Mouse (Mus musculus): Measurements from ENCODE around the gene H2-Ab1.

H2-Ab1 gene

DNA sequence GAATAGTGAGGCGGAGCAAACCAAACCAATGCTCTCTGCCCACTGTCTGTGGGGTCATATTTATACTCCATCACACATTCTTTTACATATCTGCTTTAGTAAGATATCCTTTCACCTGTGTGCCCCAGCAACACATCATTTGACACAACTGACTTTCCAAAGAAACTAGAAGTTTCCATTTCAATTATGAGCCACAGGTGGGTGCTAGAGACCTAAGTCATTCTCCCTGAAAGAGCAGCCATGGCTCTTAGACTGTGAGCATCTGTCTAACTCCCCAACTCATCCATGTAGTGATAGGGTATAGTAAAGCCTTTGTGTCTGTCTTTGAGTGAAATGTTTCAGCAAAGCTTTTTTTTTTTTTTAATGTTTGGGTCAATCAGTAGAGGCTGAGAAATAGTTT lies 14.6 kb downstream of the H2-Ab1 start:
- in situ Hi-C loops (cut with MboI, MseI): loop anchor here (25.0 kb wide), 1 partner anchor 1940 kb away; no protein-coding TSS in a partner anchor

DNA sequence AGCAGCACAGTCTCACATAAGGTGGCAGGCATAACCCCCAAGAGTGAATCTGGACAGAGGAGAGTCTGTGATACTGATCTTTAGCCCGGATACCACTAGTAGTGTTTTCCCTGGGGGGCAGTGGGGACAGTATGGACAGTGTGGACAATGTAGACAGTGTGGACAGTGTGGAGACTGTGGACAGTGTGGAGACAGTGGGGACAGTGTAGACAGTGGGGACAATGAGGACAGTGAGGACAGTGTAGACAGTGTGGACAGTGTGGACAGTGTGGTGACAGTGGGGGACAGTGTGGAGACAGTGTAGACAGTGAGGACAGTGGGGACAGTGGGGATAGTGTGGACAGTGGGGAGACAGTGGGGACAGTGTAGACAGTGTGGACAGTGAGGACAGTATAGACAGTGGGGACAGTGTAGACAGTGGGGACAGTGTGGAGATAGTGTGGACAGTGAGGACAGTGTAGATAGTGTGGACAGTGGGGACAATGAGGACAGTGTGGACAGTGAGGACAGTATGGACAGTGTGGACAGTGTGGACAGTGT lies 23.1 kb downstream of the H2-Ab1 start:
- in situ Hi-C loops (cut with MboI, MseI): loop anchor here (10.0 kb wide), 1 partner anchor 1436 kb away; no protein-coding TSS in a partner anchor

DNA sequence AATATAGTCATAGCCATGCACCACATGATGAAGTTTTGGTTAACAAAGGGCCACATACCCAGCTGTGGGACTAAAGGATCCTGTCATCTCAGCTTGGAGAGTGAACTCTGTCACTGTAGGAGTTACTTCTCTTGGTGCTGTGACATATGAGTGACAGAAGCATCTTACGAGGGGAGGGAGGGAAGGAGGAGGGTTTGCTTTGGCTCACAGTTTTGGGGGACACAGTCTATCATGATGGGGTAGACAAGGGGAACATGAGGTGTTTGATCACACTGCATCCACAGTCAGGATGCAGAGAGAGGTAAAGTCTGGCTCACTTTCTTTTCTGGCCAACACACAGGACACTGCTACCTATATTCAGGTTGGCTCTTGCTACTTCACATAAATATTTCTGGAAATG lies 24.3 kb downstream of the H2-Ab1 start:
- in situ Hi-C loops (cut with MboI, MseI): loop anchor here (10.0 kb wide), 1 partner anchor 1437 kb away; no protein-coding TSS in a partner anchor

DNA sequence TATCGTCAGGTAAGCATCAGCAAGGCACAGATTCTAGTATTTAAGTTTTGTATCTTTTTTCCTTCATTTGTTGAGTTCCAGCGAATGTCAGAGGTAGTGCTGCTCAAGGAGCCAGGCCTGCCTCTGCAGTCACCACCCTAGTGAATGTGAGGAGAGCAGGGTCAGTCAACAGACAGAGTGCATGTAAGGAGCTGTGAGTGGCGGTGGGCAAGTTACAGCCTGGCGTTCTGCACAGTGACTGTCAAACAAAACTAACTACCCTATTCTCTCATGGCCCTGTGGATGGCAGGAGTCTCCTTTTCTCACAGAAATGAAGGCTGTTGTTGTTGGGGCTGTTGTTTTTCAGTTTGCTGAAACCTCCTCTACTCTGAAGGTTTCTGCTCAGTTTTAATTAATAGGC lies 27.9 kb downstream of the H2-Ab1 start:
- in situ Hi-C loops (cut with MboI, MseI): loop anchor here (10.0 kb wide), 1 partner anchor 1441 kb away; no protein-coding TSS in a partner anchor

DNA sequence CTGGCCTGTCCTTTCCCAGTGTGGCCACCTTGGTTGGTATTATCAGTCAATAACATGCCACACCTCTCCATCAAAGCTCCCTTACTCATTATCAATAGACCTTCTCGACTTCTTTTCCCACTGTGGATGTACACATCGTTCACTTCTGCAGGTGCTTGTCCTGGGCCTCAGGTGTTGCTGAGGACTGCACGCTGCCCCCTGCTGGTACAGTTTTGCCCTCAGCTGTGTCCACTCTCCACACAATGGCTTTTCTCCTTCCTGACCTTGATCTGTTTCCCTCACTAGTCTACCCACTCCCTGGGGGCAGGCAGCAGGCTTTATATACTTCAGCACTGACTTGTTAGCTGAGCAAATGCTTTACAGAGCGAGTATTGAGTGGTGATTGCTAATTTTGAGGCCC lies 28.4 kb downstream of the H2-Ab1 start:
- in situ Hi-C loops (cut with MboI, MseI): loop anchor here (10.0 kb wide), 1 partner anchor 1441 kb away; no protein-coding TSS in a partner anchor

DNA sequence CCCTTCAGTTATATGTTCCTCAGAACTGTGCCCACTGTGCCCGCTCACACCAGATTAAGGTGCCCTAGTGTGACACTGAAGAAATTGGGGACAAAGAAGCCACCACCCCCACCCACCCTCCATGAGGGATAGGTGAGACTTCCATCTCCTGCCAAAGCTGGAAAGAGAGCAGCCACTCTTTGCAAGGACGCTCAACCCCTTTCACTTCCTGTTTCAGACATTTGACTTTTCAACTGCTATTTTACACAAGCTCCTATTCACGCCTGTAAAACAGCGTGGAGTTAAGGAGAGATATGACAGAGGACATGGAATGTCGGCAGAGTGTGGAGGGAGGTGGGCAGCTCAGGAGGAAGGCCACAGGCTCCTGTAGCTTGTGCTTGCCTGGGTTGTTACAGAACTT lies 29.0 kb downstream of the H2-Ab1 start:
- in situ Hi-C loops (cut with MboI, MseI): loop anchor here (10.0 kb wide), 1 partner anchor 1442 kb away; no protein-coding TSS in a partner anchor

DNA sequence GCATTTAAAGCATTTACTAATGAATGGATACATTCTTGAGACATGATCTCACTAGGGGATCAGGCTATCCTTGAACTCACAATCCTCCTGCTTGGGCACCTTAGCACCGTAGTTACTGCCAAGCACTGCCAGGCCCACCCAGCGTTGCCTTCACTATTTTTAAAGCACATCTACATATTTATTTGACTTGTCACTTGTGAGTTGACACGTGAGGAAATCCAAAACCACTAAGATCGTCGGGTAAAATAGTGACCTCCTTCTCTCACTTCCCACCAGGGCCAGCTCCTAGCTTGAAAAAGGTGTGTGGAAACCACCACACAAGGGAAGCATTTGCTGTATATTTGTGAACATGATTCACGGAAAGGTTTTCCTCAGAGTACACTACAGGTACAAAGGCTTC lies 29.5 kb downstream of the H2-Ab1 start:
- in situ Hi-C loops (cut with MboI, MseI): loop anchor here (10.0 kb wide), 1 partner anchor 1442 kb away; no protein-coding TSS in a partner anchor

DNA sequence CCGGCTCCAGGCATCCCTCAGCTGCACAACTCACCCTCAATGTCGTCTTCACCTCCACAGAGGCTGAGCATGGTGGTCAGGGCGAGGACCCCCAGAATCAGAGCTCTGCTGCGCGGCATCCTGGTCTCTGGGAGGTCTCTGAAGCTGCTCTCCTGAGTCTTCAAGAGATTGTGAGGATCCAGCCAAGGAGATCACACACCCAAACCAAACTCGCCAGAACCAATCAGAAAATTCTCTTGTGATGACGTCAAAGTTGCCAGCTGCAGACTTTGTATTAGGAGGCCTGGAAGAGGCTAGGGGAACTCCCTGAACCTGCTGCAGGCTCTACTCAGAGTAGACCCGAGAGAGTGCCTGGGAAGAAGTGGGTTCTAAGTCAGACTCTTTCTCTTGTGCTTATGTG lies 30.2 kb downstream of the H2-Ab1 start, which contains the start of gene H2-Aa:
H2-Aa (minus strand) TSS at position 176 of the 400 bp plus-strand sequence.
- in situ Hi-C loops (cut with MboI, MseI): loop anchor here (10.0 kb wide), 1 partner anchor 1443 kb away; no protein-coding TSS in a partner anchor

DNA sequence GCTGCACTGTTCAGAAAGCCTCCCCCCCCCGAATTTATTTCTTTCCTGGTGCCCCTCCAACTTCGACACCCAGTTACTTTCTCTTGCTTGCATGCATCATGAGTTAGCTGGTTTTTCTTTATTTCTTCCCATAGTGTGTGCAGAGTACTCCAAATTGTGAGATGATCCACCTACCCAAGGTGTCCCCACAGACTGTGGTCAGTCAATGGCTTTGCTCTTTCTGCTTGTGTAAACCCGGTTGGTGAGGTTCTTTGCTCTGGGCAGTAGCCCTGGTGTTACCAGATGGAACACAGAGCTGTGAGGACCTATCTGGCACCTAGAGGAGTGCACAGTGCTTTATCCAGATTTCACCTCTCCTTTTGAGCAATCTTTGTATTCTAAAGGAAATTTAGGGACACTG lies 30.6 kb downstream of the H2-Ab1 start:
- in situ Hi-C loops (cut with MboI, MseI): loop anchor here (10.0 kb wide), 1 partner anchor 1443 kb away; no protein-coding TSS in a partner anchor

DNA sequence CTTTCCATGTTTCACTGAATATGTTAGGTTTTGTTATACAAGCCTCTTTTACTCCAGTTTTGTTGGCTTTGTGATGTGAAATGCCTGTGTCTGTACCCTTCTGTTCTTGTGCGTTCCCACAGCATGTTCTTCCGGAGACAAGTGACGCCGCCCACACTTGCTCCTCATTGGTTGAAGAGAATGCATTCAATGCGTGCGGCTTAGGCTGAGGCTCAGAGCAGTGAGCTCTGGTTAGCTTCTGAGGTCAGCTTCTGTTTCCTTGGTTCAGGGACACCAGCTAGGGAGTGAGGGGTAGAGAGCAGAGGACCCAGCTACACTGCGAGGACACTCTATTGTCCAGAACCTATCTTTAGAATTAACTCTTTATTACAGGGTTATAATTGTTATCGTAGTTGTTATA lies 34.1 kb downstream of the H2-Ab1 start:
- in situ Hi-C loops (cut with MboI, MseI): no loop called here

DNA sequence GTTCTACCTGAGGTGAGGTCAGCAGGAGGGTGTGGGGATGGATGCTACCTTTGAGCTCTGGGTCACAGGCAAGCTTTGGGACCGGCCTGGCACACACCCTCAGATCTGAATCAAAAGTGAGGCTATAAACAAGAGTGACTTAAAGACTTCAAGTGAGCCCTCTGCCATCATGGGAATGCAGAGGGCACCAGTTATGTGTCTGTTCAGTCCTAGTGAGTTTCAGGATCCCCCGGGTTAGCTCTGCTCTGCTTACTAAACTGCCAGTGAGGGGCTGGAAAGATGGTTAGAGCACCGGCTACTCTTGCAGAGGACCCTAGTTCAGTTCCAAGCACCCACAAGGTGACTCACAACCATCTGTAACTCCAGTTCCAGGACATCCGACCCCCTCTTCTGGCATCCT lies 35.1 kb downstream of the H2-Ab1 start:
- in situ Hi-C loops (cut with MboI, MseI): no loop called here

DNA sequence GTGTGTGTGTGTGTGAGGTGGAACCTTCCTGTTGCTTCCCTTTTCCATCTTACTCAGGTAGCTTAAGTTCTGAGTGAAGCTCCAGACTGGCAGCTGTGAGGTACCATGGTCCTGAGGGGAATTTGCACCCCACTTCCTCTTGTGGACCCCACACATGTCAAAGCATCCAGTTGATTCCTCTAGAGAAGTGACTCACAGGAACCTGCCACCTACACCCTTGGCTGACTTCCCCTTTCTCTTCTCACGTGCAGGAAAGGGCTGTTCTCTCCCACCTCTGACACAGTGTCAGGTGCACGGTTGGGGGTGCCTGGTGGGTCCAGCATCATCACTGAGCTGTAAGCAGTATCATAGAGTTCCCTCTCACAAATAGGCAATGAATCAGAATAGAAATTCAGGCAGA lies 36.0 kb downstream of the H2-Ab1 start:
- in situ Hi-C loops (cut with MboI, MseI): no loop called here

DNA sequence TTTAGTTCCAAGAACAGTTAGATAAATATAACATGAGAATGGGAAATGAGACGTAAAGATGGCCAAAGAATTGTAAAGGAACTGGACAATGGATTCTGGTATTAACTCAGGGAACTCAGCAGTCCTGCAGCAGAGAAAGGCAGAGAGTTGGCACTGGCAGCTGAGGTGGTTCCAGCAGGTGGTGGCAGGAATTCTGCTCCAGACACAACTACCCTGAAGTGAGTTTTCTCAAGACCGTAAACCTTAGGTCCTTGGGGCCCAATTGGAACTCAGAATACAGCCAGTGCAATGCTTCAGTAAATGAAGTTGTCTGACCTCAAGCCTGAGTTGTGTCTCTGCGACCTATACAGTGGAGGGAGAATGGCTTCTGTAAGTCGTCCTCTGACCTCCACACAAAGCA lies 36.8 kb downstream of the H2-Ab1 start:
- in situ Hi-C loops (cut with MboI, MseI): no loop called here

DNA sequence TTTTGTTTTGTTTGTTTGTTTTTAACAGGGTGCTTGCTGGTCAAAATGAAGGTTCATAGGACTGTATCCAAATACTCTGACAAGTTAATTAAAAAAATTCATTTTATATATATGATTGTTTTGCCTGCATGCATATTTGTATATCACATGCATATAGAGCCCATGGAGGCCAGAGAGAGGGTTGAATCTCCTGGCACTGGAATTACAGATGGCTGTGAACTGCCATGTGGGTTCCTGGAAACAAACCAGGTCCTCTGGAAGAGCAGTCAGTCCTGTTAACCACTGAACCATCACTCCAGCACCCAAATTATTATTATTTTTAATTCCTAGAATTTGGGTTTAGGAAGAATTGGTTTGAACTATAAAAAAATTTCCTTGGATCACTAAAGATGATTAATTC lies 37.8 kb downstream of the H2-Ab1 start:
- in situ Hi-C loops (cut with MboI, MseI): no loop called here

DNA sequence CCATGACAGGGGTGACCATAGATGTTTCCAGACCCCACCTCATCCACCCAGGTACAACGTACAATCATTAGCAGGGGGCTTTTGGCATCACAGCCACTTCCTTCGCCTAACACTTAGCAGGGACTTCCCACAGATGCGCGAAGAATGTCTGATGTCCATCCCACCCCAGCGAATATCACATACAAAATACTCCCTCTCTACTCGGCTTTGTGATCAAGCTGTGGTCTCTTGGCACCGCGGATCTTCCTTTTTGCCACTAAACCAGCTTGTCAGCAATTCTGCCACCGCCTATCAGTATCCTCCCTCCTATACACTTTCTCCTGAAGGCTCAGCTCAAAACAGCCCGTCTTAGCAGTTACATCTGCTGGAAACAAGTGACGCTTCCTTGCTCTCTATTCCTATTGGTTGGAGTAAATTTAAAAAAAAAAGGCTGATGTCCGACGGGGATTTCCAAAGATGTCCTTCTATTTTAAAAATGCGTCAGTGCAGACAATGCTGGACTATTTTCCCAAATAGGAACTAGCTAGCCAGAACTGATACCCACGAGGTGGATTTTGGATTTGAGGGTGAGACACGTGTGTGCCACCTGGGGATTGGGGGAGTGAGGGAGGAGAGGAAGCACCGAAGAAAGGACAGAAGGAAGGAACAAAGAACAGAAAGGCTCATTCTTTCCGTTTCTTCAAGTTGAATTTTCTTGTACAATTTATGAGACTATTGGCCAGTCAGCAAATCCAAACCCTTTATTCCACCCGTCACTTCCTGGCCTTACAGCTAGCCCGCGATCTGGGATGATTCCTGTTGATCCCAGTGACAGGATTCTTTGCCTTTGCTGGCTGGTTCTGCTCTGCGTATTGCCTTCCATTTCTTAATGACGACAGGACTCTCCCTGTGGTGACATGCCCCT lies 38.7 kb downstream of the H2-Ab1 start:
- in situ Hi-C loops (cut with MboI, MseI): no loop called here

DNA sequence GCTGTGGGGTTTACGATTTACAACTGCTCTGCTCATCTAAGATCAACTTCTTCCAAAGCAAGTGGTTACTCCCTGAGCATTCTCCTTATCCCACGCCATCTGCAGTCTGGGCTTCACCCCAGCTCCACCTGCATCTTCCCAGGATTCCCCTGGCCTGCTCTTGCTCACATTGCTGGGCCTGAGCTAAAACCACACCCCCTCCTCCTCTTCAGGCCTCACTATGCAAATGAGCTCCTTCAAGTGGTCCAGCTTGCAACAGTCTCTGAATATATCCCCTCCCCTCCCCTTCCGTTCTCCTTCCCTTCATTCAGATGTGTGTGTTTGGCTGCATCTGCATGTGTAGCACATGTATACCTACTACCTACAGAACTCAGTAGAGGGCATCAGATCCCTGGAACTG lies 41.9 kb downstream of the H2-Ab1 start:
- in situ Hi-C loops (cut with MboI, MseI): no loop called here

DNA sequence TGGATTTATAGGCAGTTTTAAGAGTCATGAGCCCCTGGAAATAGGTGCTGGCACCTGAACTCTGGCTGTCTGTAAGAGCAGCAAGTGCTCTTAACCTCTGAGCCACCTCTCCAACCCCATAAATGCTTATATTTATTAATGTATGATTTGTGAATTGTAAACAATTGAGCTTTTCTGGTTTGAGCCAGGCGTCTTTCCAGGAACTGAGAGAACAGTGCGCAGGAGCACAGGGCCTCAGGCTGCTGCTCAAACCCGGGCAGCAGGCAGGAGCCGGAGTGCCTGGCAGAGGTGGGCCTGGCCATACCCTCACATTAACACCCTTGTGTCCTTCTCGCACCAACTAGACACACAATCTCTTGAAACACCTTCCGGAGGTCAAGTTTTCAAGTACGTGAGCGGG lies 42.6 kb downstream of the H2-Ab1 start:
- in situ Hi-C loops (cut with MboI, MseI): no loop called here

DNA sequence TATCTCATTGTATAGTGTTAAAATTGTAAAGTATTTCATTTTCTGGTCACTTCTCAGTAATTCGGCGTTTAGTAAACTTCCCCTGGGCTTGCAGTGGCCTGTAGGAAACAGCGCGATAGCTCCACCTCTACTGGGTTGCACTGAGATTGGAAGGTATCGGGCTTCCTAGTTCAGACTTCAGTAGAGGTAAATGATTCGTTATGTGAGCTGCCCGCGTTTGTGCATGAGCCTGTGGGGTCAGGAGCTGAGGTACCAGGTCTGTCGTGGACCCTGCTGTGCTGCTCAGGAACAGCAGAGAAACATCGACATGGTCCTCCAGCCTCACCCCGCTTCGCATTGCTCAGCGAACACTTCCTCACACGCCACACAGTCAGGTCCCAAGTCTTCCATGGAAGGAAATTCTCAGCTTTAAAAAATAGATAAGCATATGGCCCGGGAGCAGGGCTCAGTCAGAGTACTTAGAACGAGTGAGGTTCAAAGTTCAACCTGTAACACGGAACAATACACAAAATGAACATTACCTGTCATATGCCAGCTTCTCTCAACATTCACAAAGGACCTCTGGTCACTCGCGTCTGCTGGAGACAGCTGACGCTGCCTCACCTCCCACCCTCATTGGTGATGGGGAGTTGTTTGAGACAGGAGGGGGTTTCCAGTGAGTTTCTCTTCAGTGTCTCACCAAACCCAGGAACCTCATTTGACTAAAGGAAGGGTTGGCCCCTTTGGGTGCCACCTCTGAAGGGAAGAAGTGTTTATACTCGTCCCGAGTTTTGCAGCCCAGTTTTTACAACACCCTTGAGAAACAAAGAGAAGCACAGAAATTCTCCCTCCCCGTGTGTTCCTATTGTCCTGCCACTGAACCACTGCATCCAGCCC lies 43.4 kb downstream of the H2-Ab1 start:
- in situ Hi-C loops (cut with MboI, MseI): no loop called here

DNA sequence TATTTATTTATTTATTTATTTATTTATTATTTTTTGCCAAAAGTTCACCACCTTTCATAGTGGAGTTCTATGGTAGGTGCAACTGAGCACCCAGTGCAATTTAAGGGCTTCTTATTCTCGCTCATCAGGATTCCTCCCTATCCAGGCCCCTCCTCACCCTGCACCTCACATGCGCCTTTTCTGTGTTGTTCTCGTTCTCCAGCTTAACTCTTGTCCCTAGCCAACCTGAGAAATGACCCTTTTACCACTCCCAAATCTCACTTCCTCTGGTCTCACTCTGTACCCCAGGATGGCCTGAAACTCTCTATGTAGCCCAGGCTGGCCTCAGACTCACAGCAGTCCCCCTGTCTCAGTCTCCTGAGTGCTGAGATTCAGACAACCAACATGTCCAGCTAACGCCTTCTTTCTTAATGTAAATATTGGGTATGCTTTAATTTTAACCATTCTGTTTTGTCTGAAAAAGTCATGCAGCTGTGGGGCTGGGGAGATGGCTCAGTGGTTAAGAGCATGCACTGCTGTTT lies 44.2 kb downstream of the H2-Ab1 start:
- in situ Hi-C loops (cut with MboI, MseI): no loop called here

DNA sequence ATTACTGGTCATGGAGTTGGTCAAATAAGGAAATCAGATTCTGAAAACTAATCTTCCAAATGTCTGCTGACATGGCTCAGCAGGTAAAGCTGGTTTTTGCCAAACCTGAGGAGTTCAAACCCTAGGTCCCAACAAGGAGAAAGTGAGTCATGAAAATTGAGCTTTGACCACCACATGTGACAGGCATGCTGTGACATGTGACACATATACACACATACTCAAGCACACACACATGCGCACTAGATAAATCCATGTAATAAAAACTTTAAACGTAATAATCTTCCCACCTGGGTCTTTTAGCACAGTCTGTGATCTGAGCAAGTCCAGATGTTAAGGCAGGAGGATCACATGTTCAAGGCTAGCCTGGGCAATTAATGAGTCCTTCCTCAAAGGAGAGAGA lies 46.3 kb downstream of the H2-Ab1 start:
- in situ Hi-C loops (cut with MboI, MseI): no loop called here

DNA sequence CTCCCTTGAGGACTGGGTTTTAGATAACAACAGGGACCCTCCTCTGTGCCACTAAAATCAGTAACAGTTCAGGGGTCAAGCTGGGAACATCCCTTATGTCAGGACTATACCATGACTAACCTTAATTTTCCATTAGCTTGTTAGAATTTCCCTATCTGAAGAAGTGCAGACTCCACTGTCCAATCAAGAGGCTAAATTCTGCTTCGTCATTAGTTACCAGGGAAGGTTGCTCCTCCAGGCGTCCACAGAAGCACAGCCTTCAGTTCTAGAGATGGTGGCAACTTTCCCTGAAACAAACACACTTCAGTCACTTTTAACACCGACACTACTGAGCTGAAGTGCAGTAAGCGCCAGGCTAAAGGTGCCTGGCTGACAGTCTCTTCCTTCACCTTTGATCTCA lies 47.3 kb downstream of the H2-Ab1 start:
- in situ Hi-C loops (cut with MboI, MseI): no loop called here

Measured in T-helper 1 cell (primary cell).